Mouse (Mus musculus): ENCODE results near the gene Arv1.

Arv1 gene

DNA sequence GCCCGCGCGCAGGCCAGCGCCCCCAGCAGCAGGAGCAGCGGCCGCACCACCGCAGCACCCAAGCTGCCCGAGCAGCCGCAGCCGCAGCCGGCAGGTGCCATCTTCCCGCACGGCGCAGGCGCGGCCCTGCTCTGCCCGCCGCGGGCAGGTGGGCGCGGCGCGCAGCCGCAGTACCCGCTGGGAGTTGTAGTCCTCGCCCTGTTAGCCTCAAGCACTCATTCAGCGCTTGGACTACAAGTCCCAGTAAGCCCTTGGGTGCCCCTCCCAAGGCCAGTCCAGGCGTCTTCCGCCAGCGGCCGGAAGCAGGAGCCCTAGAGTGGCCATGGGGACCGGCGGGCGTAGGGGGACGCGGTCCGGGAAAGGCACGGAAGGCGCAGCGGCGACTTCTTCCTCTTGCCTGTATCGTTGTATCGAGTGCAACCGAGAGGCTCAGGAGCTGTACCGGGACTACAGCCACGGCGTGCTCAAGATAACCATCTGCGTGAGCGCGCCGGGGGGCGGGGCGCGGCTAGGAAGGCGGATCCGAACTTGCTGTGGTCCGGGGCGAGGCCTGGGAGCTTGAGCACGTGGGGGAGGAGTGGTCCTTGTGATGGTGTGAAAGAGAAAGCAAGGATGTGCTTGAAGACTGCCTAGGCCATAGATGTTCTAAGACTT, at the start of gene Arv1, which contains the start of gene Ttc13:
TSS of gene Arv1 (plus strand) at position 278 of the 654 bp plus-strand sequence.
TSS of gene Ttc13 (minus strand) at position 122 of the 654 bp plus-strand sequence.
- DNase-seq (ENCODE audit: low spot score): peak; percentile 88

DNA sequence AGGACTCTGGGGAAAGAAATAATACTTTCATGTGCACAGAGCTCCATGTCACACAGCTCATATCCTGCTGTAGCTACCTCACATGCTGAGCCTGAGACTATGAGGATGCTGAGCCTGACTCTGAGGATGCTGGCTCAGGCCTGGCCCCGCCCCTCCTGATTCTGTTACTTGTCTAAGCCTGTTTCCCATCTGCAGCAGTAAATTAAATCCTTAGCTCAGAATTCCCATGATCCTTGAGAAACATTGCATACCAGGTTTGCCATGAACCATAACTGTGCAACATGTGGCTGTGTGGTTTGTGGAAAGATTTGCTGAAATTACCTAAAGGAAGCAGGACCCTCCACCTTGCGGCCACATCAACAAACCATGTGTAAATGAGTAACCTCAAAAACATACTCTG, 49.6 kb upstream of the Arv1 start:
- no peak for DNase-seq (ENCODE audit: low spot score)

DNA sequence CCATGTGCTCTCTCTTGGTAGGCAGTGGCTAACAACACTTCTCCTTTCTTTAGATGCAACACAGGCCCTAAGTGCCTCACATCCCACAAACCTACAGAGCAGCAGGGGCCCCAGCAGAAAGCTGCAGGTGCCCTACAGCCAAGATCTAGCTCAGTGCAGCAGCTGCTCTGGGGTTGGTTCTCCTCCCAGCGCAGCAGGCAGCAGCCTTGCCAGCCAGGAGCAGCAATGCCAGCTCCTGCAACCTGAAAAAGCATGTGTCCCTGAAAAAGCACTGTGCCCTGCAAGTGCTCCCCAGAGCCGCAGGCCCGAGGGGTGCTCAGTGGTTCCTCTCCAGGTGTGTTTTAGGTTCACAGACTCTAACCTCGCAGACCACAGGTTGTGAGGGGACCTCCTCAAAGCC, 45.3 kb upstream of the Arv1 start:
- DNase-seq (ENCODE audit: low spot score): no peak

DNA sequence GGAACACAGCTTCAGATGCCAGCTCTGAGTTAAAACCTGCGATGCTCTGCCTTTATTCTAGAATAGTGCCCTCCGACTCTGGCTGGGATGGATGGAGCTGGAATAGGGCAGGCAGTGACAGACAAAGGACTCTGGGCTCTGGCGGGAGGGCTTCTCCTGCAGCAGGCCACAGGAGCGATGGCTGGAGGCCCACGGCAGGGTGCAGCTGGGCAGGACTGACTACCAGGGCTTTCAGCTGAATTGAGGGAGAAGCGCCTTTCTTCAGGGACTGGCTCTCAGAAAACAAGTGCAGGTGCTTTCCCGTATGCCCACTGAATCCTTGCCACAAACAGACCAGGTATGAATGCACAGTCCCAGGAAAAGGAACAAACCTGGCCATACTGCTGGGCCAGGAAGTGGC, 44.9 kb upstream of the Arv1 start:
- DNase-seq (ENCODE audit: low spot score): no peak

DNA sequence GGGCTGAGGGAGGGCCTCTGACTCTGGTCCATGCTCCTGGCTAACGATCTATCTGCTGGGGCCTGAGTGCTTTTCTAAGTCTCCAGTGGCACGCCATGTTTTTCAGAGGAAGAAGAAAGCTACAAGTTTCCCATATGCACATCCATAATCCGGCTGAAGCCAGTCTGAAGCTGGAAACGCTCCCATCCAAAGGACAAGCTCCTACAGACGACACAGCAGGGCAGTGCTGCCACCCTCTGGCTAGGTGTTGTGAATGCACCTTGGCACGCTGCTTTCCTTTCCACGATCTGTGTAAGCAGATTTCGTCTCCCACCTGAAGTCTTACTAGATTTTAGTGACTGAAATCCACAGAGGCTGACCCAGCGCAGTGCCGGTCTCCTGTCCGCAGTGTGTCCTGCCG, 44.5 kb upstream of the Arv1 start:
- DNase-seq (ENCODE audit: low spot score): peak; percentile 36

DNA sequence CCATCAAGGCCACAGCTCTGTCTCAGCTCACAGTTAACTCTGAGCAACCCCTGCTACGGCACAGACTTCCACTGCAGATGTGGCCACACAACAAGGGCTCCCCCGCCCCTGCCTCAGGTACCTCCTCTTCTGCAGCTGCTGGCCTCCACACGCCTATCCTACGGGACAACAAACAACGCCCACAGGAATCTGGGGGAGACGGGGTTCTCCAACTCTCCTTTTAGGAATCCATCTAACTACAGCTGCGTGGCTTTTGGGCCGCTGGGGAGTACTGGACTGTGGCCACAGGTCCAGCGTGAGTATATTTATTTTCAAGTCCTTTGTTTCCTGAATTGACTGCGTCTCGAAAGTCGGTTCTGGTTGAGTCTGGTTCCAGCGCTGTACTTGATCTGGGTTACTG, 43.7 kb upstream of the Arv1 start:
- no peak for DNase-seq (ENCODE audit: low spot score)

DNA sequence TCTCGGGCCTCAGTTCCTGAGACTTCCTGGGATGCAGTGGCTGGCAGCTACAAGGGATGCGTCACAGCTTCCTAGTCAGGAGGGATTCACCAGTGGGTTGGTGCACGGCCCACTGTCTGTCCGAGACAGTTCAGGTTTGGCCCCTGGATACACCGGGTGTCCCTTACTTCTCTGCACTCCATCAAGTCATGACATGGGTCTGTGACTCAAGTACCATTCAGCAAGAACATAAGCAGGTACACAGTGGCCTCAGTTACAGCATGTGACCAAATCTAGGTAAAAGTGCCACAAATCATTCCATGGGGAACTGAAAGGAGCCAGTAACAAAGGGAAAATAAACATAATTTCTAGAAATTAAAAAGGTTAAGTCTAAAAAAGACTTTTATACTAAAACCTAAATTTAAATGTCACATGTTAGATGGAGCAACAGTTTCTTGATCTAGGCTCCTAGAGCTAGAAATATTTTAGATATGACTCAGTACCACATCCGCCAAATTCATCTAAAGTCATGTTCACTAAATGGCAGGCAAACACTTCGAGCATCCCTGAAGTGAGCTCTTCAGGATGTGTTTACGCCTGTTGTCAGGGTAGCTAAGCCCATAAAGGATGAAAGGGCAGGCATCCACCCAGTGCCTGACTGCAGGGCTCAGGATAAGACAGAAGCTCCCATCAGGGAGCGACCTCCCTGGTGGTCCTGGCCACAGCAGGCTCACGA, 40.7 kb upstream of the Arv1 start:
- DNase-seq (ENCODE audit: low spot score): no peak

DNA sequence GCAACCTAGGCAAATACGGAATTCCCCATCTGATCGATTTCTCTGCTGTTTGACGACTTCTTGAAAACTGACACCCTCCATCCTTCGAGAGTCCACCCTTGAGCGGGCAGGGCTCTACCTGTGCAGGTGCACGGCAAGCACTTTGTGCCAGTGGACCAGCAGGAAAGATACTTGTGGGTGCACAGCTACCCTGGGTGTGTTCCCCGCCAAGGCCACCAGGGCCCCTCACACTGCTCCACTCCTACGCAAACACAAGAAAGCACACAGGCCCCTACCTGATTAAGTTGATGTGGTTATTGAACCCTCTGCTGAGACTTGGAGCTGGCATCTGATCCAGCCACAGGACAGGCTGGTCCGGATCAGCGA, 40.2 kb upstream of the Arv1 start:
- no peak for DNase-seq (ENCODE audit: low spot score)

DNA sequence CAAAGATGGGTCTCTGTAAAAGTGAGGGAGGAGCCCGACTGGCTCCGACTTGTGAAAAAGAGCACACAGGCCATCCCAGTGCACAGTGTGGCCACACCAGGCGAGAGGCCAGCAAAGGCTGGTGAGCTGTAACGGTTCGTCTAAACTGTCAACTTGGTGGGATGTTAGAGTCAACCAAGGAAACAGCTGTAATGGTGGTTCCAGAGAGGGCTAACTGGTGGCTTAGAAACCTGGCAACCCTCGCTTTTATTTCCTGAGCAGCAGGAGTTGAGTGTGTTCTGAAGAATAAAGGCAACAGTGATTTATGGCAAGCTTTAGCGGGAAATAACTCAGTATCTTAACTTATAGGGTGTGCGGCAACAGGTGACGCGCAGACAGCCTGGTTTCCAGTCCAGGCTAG, 39.7 kb upstream of the Arv1 start:
- no peak for DNase-seq (ENCODE audit: low spot score)

DNA sequence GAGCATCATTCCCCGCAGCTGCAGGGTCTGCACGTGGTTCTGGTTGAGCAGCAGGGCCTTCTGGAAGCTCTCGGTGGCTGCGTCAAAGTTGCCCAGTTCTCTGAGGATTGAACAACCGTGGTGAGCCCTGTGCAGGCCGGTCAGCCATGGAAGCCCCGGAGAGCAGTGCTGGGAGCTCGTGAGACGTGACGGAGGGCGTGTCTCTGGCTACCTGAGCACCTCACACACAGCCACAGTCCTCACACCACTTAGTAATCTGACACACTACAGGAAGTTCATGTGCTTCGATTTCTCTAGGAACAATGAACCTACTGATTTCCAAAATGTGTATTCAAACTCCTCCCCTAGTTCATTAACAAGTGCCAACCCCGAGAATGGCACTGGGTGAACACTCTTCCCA, 33.0 kb upstream of the Arv1 start:
- no peak for DNase-seq (ENCODE audit: low spot score)

DNA sequence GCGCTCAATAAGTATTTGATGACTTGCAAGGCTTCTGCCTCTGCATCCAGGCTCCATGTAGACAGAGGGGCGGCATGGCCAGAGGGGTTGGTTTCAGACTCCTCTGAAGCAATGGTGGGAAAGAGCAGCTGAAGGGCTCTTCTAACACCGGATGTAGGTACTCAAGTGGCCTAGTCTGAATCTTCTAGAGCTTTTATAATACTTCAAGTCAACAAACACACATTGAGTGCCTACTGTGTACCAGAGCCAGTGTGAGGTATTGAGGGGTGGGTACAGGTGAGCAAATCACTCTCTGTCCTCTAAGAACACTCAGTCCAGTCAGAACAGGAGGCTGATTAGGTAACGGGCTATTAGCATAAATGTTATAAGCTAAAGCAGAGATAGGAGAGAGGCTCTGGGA, 30.2 kb upstream of the Arv1 start:
- no peak for DNase-seq (ENCODE audit: low spot score)

DNA sequence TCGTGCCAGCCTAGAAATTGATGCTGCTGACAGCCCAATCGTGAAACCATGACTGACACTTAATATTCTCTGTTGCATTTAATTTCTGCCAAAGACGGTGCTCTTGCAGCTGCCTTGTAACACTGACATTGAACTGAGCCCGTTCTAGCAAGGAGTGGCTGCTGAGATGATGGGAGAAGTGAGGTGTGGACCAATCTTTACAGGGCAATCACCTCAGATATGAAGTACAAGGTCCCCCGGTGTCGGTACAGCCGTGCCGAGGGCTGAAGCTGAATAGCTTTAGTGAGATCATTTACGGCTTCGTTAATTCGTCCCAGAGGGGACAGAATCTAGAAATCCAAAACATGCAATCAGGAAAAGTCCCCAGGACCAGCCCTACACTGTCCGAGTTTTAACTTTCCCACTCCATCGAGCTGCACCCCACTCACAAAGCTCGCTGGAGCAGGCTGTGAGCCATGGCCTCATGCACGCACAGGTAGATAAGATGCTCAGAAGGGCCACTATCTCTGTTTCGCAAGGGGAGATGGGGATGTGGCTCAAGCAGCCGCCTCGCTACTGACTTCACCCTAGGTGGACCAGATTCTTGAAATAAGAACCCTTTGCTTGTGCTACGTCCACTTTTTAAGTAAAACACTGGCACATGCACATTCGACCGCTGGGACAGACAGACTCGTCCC, 26.4 kb upstream of the Arv1 start:
- no peak for DNase-seq (ENCODE audit: low spot score)

DNA sequence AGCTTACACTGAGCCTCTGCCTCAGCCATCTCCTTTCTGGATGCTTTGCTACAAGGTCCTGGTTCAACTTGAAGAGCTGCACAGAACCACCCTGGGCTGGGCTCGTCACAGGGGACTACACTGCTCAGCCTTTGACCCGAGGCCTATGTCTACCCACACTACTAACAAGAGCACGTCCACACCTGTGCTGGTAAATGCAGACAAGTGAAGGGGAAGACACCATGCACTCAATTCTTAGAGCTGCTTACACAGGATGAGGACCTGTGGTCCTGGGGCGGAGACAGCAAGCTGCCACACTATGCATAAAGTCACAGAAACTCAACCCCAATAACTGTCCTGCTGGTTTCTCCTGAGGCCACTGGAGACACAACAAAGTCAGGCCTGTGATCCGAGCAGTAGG, 21.7 kb upstream of the Arv1 start:
- DNase-seq (ENCODE audit: low spot score): no peak

DNA sequence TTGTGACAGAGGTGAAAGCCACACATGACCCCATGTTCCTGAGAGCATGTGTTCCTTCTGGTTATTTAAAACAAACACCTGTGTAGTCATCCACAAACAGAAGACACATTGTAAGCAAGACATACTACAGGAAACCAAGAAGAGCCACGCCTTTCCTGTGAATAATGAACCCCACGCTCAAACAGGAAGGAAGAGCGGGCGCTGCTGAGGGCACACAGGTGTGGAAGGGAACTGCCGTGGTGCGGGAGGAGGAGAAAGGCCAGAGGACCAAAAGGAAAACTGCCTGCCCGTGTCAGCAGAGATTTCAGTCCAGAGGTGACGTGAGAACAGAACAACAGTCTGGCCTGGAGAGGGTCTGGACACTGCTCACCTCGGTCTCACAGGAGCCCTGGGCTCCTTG, 20.9 kb upstream of the Arv1 start:
- no peak for DNase-seq (ENCODE audit: low spot score)

DNA sequence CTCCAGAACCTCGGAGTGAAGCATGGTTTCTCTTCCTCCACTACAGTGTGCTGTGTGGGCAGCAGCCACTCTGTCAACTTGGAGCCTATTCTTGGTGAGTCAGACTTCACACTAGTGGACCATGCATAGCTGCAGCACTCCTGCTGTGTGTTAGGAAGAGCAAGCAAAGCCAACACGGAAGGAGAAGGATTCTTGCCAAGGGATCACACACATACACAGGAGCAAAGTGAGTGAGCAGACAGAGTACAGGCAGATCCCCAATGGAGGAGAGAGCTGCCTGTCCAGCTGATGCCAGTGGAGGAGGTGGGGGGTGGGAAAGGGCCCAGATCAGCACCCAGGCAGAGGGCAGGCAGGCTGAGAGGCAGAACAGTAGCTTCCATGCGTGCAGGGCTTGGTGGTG, 19.8 kb upstream of the Arv1 start:
- no peak for DNase-seq (ENCODE audit: low spot score)

DNA sequence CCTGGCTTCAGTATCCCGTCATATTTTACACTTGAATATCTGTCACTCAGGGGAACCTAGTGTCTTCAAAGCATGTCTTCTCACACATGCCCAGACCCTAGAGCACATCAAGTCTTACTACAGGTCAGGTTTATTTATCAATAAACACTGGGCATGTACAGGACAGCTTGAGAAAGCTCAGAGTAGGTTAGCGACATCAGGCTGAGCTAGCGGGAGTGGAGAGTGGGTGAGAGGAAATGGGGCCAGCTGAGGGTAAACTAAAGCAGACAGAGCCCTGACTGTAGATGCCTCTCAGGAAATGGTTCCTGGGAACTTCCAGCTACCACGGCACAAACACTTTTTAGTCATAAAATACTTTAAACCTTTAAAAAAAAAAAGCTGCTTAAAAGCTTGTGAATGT, 18.4 kb upstream of the Arv1 start:
- DNase-seq (ENCODE audit: low spot score): no peak

DNA sequence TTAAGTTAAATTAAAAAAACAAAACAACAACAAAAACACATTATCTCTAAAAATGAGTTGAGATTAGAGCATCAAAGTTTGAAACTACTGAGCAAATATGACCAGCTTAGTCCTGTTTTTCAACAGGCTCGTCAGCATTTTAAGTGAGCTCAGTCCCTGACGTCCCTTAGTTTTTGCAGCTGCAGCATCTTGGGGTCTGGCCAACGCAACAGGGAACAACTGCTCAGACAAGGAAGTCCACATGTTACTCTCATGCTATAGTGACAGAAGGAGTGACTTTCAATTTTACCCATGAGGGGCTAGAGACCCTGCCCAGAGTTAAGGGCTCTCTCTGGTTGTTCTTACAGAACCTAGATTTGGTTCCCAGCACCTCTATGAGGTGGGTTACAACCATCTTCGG, 17.6 kb upstream of the Arv1 start:
- DNase-seq (ENCODE audit: low spot score): no peak

DNA sequence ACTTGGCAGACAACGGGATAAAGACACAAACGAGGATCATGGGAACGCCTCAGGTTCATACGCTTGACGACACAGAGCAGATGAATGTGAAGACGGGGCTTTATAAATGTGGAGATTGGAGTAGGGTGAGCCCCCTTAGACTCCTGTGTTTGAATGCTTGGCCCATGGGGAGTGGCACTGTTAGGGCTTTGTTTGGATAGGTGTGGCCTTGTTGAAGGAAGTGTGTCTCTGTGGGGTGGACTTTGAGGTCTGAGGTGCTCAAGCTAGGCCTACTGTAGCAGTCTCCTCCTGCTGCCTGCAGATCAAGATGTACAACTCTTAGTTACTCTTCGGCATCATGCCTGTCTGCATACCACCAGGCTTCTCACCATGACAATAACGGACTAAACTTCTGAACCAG, 16.1 kb upstream of the Arv1 start:
- DNase-seq (ENCODE audit: low spot score): no peak

DNA sequence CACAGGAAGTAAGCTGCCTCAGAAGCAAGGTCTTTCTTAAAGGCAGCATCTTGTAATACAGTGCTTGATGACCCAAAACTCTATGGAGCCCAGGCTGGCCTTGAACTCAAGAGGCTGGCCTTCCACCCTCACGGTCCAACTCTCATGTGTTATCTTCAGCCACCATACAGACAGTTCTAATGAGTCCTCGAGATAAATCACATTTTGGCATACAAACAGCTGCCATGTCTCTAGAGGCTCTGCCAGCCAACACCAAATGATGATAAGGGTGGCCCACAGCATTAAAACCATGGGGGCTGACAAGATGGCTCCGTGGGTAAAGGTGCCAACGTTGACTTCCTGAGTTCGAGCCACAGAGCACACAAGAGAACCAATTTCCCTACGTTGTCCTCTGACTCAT, 8.7 kb upstream of the Arv1 start:
- DNase-seq (ENCODE audit: low spot score): no peak

DNA sequence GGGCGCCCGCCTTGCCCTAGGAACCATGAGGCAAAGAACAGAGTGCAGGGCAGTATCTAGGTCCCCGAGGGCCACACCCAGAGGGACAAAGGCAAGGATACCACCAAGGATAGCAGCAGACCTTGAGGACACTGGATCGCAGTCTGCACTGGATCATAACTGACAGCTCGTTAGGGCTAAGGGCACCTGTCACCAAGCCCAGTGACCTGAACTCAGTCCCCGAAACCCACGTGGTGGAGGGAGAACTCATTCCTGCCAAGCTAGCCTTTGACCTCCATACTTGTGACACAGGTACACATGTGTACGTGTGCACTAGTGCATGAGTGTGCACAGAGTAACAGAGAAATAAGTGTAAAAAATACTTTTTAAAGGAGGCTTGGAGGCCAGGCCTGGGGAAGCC, 6.2 kb upstream of the Arv1 start:
- no peak for DNase-seq (ENCODE audit: low spot score)

DNA sequence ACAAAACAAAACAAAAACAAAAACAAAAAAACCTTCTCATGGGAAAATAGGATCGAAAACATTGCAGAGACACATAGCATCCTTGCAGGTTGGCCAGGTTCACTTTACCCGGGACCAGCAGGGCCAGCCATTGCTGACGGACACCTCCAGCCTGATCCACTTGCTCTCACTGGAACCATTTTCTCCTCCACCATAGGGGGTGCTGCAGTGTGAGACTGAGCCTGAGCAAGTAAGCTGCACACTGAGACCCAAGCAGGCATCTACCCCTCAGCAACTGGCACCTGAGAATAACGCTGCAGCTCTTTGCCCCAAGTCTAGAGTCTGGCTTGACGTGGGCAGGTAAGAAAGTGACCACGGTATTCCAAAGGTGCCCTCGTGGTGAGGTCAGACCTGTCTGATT, 1.8 kb upstream of the Arv1 start:
- DNase-seq (ENCODE audit: low spot score): no peak

DNA sequence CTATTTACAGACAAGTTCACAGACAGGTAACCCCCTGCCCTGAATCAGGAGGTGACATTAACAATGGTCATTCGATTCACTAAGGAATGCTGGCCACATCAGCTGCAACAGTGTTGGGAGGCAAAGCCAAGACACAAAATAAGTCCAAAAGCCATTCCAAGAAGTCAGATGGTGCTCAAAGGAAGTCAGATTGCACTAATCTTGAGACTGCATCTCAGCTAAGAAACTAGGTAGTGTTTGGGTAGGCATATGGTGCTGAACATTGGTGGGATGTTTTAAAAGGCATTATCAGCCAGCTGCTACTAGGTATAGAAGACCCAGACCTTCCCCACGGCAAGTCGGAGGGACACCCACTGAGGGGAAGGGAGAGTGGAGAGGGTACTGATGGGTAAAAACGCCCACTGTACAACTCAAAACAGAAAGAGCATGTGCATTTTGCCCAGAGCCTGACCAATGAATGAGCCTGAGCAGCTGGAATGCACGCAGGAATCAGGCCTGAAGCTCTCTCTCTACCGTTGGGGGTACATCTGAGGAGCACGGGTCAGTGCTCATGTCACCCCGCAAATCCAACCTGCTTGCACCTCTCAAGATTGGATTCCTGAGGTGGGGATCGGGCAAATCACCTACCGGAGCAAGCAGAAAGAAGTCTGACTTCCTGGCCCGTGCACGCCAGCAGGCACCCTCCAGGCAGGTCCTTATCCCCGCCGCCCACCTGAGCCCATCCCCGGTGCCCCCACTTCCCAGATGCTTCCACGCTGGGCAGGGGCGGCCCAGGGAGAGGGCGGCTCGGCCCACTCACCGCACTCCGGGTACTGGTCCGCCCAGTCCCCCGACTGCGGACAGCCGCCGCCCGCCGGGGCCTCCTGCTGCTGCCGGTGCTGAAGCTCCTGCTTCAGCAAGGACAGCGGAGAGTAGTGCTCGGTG, 739 bp upstream of the Arv1 start:
- peak; percentile 26 for DNase-seq (ENCODE audit: low spot score)
